Mouse (Mus musculus) neural tube, embryonic 12.5 days (tissue): ENCODE measurements around the gene Arl5b. TPM values are rescaled to one million over a fixed set of nuclear protein-coding genes. Genes with fewer than 3 reads are reported as not detected.

ENCODE experiments used
- ATAC-seq: fragments of 200-750 bp; cut with Nextera tagmentation; 2 replicates; pipeline ENCODE4 v1.8.0; 2017; ENCODE audit warnings: low read depth, mild to moderate bottlenecking, moderate TSS enrichment, moderate library complexity; ENCODE audit not compliant: low FRiP score
- H3K27ac ChIP-seq: fragments of 300-500 bp; sonication (generic); 2 replicates; pipeline ENCODE4 v1.5.1; 2016
- H3K27me3 ChIP-seq: fragments of 300-500 bp; sonication (generic); replicated peaks from 2 replicates; pipeline ENCODE4 v1.6.1; 2016; ENCODE audit warnings: mild to moderate bottlenecking
- H3K36me3 ChIP-seq: fragments of 300-500 bp; sonication (generic); 2 replicates; pipeline ENCODE4 v1.6.1; 2016; ENCODE audit warnings: mild to moderate bottlenecking
- H3K4me1 ChIP-seq: fragments of 300-500 bp; sonication (generic); 2 replicates; pipeline ENCODE4 v1.6.1; 2016
- H3K4me2 ChIP-seq: fragments of 300-500 bp; sonication (generic); replicated peaks from 2 replicates; pipeline ENCODE4 v1.6.1; 2016; ENCODE audit warnings: mild to moderate bottlenecking
- H3K4me3 ChIP-seq: fragments of 300-500 bp; sonication (generic); 2 replicates; pipeline ENCODE4 v1.5.1; 2016
- H3K9ac ChIP-seq: fragments of 300-500 bp; sonication (generic); 2 replicates; pipeline ENCODE4 v1.6.1; 2016; ENCODE audit warnings: mild to moderate bottlenecking
- H3K9me3 ChIP-seq: fragments of 300-500 bp; sonication (generic); 2 replicates; pipeline ENCODE4 v1.6.1; 2016; ENCODE audit warnings: mild to moderate bottlenecking
- WGBS: fragments of 180-500 bp; shearing (Covaris S2); methylation state at CpG from one replicate; pipeline ENCODE4 v1.1.7; 2016; 5-methylcytosine and 5-hydroxymethylcytosine counted together
- polyA plus RNA-seq: library from polyadenylated mRNA; unstranded; fragments of >200 nt; fragmentation: Nextera tagmentation; extraction: Ambion mirVana; gene quantifications from 2 replicates; pipeline ENCODE4 v1.2.1, GENCODE M21; 2016

Gene Arl5b
- polyA plus RNA-seq, 1 experiment from 2014 or later, result 52.0 TPM

DNA sequence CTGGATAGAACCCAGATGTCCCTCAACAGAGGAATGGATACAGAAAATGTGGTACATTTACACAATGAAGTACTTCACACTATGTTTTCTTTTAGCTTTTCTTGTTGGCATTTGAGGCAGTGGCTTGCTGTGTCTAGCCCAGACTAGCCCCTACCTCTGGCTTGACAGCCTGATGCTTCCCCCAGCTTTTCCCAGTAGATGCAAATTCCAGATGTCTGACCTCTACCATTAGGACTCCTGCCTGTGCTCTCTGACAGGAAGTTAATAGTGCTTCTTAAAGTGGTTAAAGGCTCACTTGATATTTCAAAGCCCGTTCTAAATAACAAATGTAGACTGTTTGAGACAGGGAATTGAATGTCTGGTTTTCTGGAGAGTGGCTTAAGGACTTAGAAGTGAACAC, 14.6 kb downstream of the Arl5b start:
- no peak overlapping the region for H3K4me2 ChIP-seq
- no peak overlapping the region for H3K27ac ChIP-seq
- H3K27me3 ChIP-seq, result no peaks in the 10 kb centered on the region
- 67% methylated on average over 1 of the region's 1 CpGs for WGBS
- H3K9ac ChIP-seq, result no peak overlapping the region
- peaks cover 10% of the 10 kb centered on the region for H3K4me1 ChIP-seq
- H3K4me3 ChIP-seq, result no peak overlapping the region
- peaks cover 5% of the 10 kb centered on the region for H3K36me3 ChIP-seq
- no peaks in the 10 kb centered on the region for H3K9me3 ChIP-seq
- no peak for ATAC-seq

DNA sequence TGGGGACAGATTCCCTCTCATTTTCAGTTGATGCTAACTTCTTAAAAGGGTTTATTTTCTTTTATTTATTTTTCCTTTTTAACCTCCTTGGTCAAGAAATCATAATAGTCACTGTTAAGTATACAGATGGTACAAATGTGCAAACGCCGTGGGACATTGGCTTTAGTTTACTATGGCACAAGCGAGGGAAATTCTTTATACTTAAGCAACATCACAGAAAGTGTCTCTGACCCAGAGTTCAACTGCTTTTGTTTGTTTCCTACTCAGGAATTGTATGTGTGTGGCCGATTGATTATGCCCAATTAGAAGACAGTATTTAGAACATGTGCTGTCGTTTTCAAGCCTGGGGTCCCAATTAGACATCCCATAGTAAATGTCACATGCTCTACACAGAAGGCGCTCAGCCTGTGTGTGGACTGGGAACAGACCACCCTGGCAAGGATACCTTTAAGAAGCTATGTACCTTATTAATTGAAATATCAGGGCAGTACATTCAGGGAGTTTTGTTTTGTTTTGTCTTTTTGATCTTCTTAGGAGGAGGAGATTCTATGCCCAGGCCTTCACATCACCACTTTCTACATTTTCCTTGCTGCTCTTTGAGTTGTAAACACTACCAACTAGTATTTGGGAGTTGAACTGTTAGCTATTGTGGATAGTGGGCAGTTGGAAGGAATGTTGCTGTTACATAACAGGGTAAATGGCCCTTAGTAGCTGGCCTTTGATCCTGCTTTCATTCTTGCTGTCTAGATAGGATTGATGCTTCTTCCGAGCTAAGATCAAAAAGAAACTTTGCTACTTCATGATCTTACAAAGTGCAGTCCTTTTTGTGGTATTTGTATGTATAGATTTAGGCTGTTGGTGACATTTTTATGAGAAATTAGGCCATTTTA, 15.4 kb downstream of the Arl5b start:
- H3K27me3 ChIP-seq, result no peaks in the 10 kb centered on the region
- H3K36me3 ChIP-seq, result peaks cover 9% of the 10 kb centered on the region
- no peak overlapping the region for H3K4me2 ChIP-seq
- no peak for ATAC-seq
- H3K4me3 ChIP-seq, result no peak overlapping the region
- 64% methylated on average over 7 of the region's 7 CpGs for WGBS
- peaks cover 10% of the 10 kb centered on the region for H3K4me1 ChIP-seq
- H3K9me3 ChIP-seq, result no peaks in the 10 kb centered on the region
- no peak overlapping the region for H3K9ac ChIP-seq
- no peak overlapping the region for H3K27ac ChIP-seq

DNA sequence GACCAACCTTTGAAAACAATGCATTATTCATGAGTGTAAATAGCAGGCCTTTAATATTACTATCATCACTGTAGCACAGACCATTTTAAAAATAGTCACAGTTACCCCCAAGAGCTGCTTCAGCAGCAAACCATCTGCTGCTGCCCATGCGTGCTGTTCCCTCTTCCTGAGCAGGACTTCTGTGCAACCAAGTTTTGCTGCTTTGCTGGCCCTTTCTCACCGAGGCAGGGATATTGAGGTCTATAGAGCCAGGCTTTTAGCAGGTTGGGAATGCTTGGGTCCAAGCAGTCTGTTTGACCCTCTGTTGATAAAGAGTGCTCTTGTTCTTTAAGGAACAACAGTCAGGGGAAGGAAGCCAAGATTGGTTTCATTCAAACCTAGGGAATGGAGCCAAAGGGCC, 16.3 kb downstream of the Arl5b start:
- ATAC-seq, result no peak
- Histone ChIP-seq H3K9ac (no peak overlapping the region), H3K27me3 (no peaks in the 10 kb centered on the region), H3K36me3 (peaks cover 16% of the 10 kb centered on the region), H3K9me3 (no peaks in the 10 kb centered on the region), H3K4me1 (peaks cover 10% of the 10 kb centered on the region), H3K4me3 (no peak overlapping the region), H3K27ac (no peak overlapping the region), H3K4me2 (no peak overlapping the region)
- WGBS, result 81% methylated on average over 2 of the region's 2 CpGs

DNA sequence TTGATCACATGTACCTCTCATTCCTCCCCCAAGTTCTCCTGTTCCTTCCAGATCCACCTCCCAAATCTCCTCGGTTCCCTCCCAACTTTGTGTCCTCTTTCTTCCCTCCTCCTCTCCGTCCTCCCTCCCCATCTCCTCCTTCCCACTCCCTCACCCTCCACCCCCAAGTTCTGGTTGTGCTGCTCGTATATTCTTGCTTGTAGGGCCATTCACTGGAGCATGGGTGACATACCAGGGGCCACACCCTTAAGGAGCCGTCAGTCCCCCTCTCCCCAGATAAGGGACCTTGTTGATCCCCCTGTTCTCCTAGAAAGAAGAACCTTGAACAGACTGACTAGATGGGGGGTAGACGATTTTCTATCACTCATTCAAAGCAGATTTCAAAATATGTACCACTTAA, 17.9 kb downstream of the Arl5b start:
- ATAC-seq, result no peak
- H3K4me2 ChIP-seq, result no peak overlapping the region
- WGBS, result 82% methylated on average over 5 of the region's 5 CpGs
- H3K4me3 ChIP-seq, result no peak overlapping the region
- no peaks in the 10 kb centered on the region for H3K9me3 ChIP-seq
- no peak overlapping the region for H3K27ac ChIP-seq
- H3K4me1 ChIP-seq, result peaks cover 10% of the 10 kb centered on the region
- H3K36me3 ChIP-seq, result peaks cover 28% of the 10 kb centered on the region
- H3K27me3 ChIP-seq, result no peaks in the 10 kb centered on the region
- H3K9ac ChIP-seq, result no peak overlapping the region

DNA sequence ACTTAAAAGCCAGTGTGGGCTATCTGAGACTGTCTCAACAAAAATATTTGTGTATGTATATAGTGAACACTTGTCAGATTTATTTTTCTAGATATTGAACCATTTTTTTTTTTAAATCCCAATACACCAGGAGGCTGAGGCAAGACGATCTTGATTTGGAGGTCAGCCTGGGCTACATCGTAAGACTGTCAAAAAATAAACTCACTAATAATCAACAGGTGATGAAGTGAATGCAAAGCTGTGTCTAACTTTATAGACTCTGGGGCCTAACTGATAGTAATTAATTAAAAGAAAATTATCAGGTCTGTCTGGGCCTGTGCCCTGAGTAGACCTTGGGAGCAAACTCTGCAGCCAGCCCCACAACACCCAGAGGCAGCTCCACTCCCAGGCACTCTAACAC, 34.5 kb downstream of the Arl5b start:
- ATAC-seq, result no peak
- 100% methylated on average over 2 of the region's 2 CpGs for WGBS
- Histone ChIP-seq H3K9ac (no peak overlapping the region), H3K27ac (no peak overlapping the region), H3K9me3 (no peaks in the 10 kb centered on the region), H3K27me3 (no peaks in the 10 kb centered on the region), H3K4me3 (no peak overlapping the region), H3K36me3 (peaks cover 34% of the 10 kb centered on the region), H3K4me2 (no peak overlapping the region), H3K4me1 (no peaks in the 10 kb centered on the region)

DNA sequence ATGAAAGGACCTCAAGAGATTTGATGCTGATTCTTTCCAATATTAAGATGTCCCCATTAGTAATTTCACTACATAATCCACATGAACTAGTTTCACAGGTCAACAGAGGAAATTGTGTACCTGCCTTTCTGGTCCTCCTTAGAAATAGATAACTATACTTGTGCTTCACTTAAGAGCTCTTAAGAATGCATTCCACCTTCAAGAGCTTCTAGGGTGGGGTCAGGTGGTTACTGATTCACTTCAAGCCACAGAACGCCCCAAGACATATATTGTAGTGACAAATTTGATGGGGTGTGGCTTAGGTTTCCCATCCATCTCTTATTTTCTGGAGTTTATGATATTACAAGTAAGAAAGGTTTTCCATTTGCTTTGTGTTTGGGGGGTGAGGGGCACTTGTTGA, 38.1 kb downstream of the Arl5b start:
- Histone ChIP-seq H3K9ac (no peak overlapping the region), H3K4me2 (no peak overlapping the region), H3K9me3 (no peaks in the 10 kb centered on the region), H3K27me3 (no peaks in the 10 kb centered on the region), H3K4me3 (no peak overlapping the region), H3K4me1 (no peaks in the 10 kb centered on the region), H3K27ac (no peak overlapping the region), H3K36me3 (peaks cover 15% of the 10 kb centered on the region)
- no peak for ATAC-seq
- WGBS, result 95% methylated on average over 1 of the region's 1 CpGs

DNA sequence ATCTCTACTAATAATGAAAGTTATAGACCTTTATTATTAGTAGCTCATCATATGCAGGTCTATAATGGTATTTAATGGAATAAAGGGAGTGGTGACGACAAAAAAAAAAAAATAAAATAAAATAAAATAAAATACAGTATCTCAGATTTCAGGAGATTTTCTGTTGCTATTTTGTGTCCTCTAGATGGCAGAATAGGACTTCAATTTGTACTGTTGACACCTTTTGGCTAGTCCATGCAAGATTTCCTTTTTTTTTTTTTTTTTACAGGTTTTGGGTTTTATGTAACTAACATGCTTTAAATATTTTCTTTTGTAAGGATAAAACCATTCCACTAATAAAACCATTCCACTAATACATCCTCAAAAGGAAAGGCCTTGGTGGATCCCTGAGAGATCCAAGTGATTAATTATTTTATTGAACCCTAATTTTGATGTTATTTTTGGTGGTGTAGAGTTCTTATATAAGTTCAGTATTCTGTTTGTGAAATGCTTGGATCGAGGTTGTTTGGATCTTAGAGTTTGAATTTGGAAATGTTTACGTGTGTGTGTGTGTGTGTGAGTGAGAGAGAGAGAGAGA, 47.4 kb downstream of the Arl5b start:
- H3K36me3 ChIP-seq, result no peaks in the 10 kb centered on the region
- H3K27ac ChIP-seq, result no peak overlapping the region
- H3K4me3 ChIP-seq, result no peak overlapping the region
- no peak for ATAC-seq
- H3K9me3 ChIP-seq, result no peaks in the 10 kb centered on the region
- H3K27me3 ChIP-seq, result no peaks in the 10 kb centered on the region
- H3K4me1 ChIP-seq, result no peaks in the 10 kb centered on the region
- no peak overlapping the region for H3K4me2 ChIP-seq
- no peak overlapping the region for H3K9ac ChIP-seq
- 71% methylated on average over 3 of the region's 3 CpGs for whole genome bisulfite sequencing

DNA sequence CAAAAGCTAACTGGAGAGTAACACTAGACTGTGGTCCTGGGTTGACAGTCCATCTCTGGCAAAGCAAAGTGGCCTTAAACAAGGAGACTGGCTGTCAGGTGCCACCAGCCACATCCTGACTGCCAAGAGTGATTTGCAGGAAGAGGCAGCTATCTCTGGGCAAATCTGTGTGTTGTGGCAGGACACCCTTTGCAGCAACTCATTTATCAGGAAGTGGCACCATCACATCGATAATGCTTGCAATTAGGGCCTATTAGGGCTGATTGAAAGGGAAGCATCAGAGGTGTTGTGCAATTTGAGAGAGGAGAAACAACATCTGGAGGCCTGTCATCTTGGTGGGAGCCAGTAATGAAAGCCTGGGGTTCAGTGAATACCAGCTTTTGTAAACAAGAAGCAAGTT, 55.2 kb downstream of the Arl5b start:
- Histone ChIP-seq H3K4me1 (no peaks in the 10 kb centered on the region), H3K4me2 (no peak overlapping the region), H3K27me3 (no peaks in the 10 kb centered on the region), H3K9me3 (no peaks in the 10 kb centered on the region), H3K9ac (no peak overlapping the region), H3K27ac (no peak overlapping the region), H3K36me3 (no peaks in the 10 kb centered on the region), H3K4me3 (no peak overlapping the region)
- WGBS, result 67% methylated on average over 1 of the region's 1 CpGs
- ATAC-seq, result no peak

DNA sequence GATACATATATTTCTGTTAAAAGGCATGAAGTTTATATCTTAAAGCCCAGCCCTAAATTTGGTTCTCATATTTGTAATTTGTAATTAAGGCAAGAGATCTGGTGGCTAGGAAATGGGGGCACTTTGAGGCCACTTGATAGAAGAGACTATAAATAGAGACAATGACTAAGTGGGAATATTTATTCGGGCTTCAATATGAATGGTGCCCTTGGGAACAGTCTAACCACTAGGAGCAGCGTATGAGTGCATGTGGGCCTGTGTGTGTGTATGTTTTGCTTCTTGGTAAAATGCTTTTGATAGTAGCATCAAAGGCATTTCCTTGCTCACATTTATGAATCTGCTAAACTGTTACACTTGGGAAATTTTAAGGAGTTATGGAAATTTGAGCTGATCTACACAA, 62.1 kb downstream of the Arl5b start:
- H3K27ac ChIP-seq, result no peak overlapping the region
- no peak overlapping the region for H3K4me3 ChIP-seq
- no peak overlapping the region for H3K9ac ChIP-seq
- no peaks in the 10 kb centered on the region for H3K4me1 ChIP-seq
- no peak for ATAC-seq
- WGBS, result 48% methylated on average over 2 of the region's 2 CpGs
- H3K27me3 ChIP-seq, result no peaks in the 10 kb centered on the region
- H3K4me2 ChIP-seq, result no peak overlapping the region
- H3K36me3 ChIP-seq, result no peaks in the 10 kb centered on the region
- no peaks in the 10 kb centered on the region for H3K9me3 ChIP-seq

DNA sequence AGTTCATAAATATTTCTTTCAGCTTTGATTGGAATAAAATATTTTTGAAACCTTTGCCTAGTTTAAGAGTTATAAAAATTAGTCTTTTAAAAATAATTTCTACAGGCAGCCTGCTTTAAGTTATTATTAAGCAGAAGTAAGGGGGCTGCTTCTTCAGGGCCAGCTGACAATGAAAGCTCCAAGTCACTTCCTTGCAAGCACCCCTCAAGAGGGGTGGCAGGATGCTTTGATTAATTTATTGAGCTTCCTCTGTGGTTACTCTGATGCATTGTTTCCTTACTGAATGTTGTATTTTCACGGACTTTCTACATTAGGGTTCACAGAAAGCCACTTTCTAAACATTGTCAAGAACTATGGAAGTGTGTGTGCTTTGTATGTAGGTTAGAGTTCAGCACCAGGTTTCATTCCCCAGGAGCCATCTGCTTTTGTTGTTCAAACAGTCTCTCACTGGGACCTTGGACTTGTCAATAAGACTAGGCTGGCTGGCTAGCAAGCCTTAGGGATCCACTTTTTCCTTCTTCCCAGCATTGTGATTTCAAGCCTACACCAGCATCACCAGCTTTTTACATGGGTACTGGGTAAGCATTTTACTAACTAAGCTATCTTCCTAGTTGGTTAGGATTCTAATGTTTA, 62.7 kb downstream of the Arl5b start:
- no peaks in the 10 kb centered on the region for H3K9me3 ChIP-seq
- H3K4me1 ChIP-seq, result no peaks in the 10 kb centered on the region
- no peaks in the 10 kb centered on the region for H3K36me3 ChIP-seq
- no peak overlapping the region for H3K4me3 ChIP-seq
- no peak for ATAC-seq
- H3K9ac ChIP-seq, result no peak overlapping the region
- WGBS, result 42% methylated on average over 1 of the region's 1 CpGs
- no peak overlapping the region for H3K27ac ChIP-seq
- H3K4me2 ChIP-seq, result no peak overlapping the region
- H3K27me3 ChIP-seq, result no peaks in the 10 kb centered on the region

DNA sequence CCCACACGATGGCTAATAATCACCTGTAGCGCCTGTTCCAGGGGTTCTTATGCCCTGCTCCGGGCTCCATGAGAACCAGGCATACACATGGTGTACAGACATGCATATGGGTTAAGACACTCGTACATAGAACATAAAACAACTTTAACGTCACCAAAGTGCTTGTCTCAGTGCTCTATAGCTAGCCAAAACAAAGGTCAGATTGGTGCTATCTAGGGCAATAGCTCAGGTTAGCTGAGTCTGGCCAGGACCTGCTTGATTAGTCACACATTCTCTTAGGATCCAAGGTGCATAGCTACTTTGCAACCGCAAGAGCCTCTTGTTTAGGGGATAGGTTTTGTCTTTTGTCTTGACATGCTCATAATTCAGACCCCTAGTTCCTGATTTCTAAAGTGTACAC, 63.5 kb downstream of the Arl5b start:
- no peak for ATAC-seq
- no peak overlapping the region for H3K4me3 ChIP-seq
- no peaks in the 10 kb centered on the region for H3K9me3 ChIP-seq
- H3K9ac ChIP-seq, result no peak overlapping the region
- no peak overlapping the region for H3K4me2 ChIP-seq
- H3K36me3 ChIP-seq, result no peaks in the 10 kb centered on the region
- no peaks in the 10 kb centered on the region for H3K27me3 ChIP-seq
- H3K4me1 ChIP-seq, result no peaks in the 10 kb centered on the region
- no peak overlapping the region for H3K27ac ChIP-seq
- WGBS, result 90% methylated on average over 6 of the region's 6 CpGs

DNA sequence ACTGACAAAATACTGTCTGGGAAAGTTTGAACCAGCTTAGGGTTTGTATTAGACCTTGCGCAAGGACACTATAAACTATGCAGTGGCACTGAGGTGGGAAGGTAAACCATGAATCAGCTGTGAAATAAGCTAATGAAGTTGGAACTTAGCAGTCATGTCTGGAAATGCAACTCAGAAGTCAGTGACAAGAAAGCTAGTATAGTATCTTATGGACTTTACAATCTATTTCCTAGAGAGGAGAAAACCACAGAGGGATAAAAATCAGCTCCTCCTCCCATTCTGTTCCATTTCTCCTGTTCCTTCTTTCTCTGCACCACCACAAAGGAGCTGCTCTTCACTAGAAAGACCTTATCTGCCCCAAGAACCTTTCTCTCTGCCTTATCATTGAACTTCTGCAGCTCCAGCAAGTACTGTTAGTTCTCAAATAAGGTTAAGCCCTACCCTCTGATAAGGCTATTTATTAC, 72.1 kb downstream of the Arl5b start:
- H3K9ac ChIP-seq, result no peak overlapping the region
- H3K4me3 ChIP-seq, result no peak overlapping the region
- H3K4me2 ChIP-seq, result no peak overlapping the region
- no peaks in the 10 kb centered on the region for H3K27me3 ChIP-seq
- H3K4me1 ChIP-seq, result no peaks in the 10 kb centered on the region
- H3K36me3 ChIP-seq, result no peaks in the 10 kb centered on the region
- WGBS, result 100% methylated on average over 1 of the region's 1 CpGs
- H3K27ac ChIP-seq, result no peak overlapping the region
- no peak for ATAC-seq
- H3K9me3 ChIP-seq, result no peaks in the 10 kb centered on the region
